Mouse (Mus musculus): ENCODE data around the gene Zfp846.

- TF ChIP-seq POLR2A (IDR thresholded peaks at IDR 0.05; ENCODE audit: borderline replicate concordance, extremely low read depth, insufficient read depth, insufficient read length, poor library complexity, severe bottlenecking) (no peak), CTCF (IDR thresholded peaks at IDR 0.05; ENCODE audit: borderline replicate concordance, extremely low read depth, insufficient read depth, insufficient read length) (no peak)
These were observed 46.7 kb upstream of the Zfp846 start for GRCm38 (mm10) chr9:20534326-20534926.

Data from brain, embryonic 14.5 days (tissue).